Mouse (Mus musculus) adrenal gland, adult 8-10 months (tissue): ENCODE measurements at regions not wholly inside any gene's neighbourhood (a gene's known extent, or its start where the extent isn't known, plus 50 kb on each side); places are given as distances from the start of the nearest gene placed in this dataset.
"Not testable (repeated sequence)": the region's sequence is repeated elsewhere in the genome, so short reads cannot be mapped to it uniquely, and the experiment has no call there.

ENCODE experiments used
- DNase-seq: peaks from one replicate; pipeline ENCODE4 v3.0.0; 2022

- DNase-seq = no peak
Measured at GRCm38 (mm10) chr9:9606322-9606721, 367.4 kb upstream of the Arhgap42 start.

GRCm38 (mm10) chr9:9591263-9591662, 352.4 kb upstream of the Arhgap42 start:
- DNase-seq = no peak

- DNase-seq = no peak
Measured at GRCm38 (mm10) chr9:9583011-9583605, 344.2 kb upstream of the Arhgap42 start.

- no peak for DNase-seq
Measured at GRCm38 (mm10) chr9:9582301-9583010, 343.6 kb upstream of the Arhgap42 start.

- no peak for DNase-seq
Measured at GRCm38 (mm10) chr9:9568040-9568649, 329.2 kb upstream of the Arhgap42 start.

- DNase-seq = no peak
Measured at GRCm38 (mm10) chr9:9564551-9564950, 325.6 kb upstream of the Arhgap42 start.

GRCm38 (mm10) chr9:9548657-9549056, 309.8 kb upstream of the Arhgap42 start:
- DNase-seq = no peak

- DNase-seq = no peak
Measured at GRCm38 (mm10) chr9:9547570-9547969, 308.7 kb upstream of the Arhgap42 start.

GRCm38 (mm10) chr9:9547121-9547520, 308.2 kb upstream of the Arhgap42 start:
- no peak for DNase-seq

- DNase-seq = no peak
Measured at GRCm38 (mm10) chr9:9500345-9500744, 261.4 kb upstream of the Arhgap42 start.

GRCm38 (mm10) chr9:9493594-9494182, 254.8 kb upstream of the Arhgap42 start:
- DNase-seq = no peak

- no peak for DNase-seq
Measured at GRCm38 (mm10) chr9:9477145-9477544, 238.2 kb upstream of the Arhgap42 start.

GRCm38 (mm10) chr9:9475009-9475744, 236.3 kb upstream of the Arhgap42 start:
- no peak for DNase-seq

GRCm38 (mm10) chr9:9444213-9444612, 205.3 kb upstream of the Arhgap42 start:
- no peak for DNase-seq

GRCm38 (mm10) chr9:9420326-9420725, 181.4 kb upstream of the Arhgap42 start:
- no peak for DNase-seq

- DNase-seq = no peak
Measured at GRCm38 (mm10) chr9:9412460-9413181, 173.7 kb upstream of the Arhgap42 start.

- not testable (repeated sequence) for DNase-seq
Measured at GRCm38 (mm10) chr9:9394190-9394589, 155.3 kb upstream of the Arhgap42 start.

- no peak for DNase-seq
Measured at GRCm38 (mm10) chr9:9376650-9377189, 137.8 kb upstream of the Arhgap42 start.

GRCm38 (mm10) chr9:9375304-9375904, 136.5 kb upstream of the Arhgap42 start:
- peak; percentile 38 for DNase-seq

GRCm38 (mm10) chr9:9372594-9372993, 133.7 kb upstream of the Arhgap42 start:
- DNase-seq = no peak

- no peak for DNase-seq
Measured at GRCm38 (mm10) chr9:9368731-9369130, 129.8 kb upstream of the Arhgap42 start.
